Mouse (Mus musculus) spleen, adult 2 months (tissue): ENCODE results near the gene Arhgap31.

ENCODE experiments used
- CTCF ChIP-seq: fragments of 200-500 bp; IDR thresholded peaks from 2 replicates; pipeline ENCODE4 v1.5.1; 2011; ENCODE audit warnings: mild to moderate bottlenecking, inconsistent platforms; ENCODE audit not compliant: insufficient read depth, insufficient read length, insufficient replicate concordance; ENCODE audit errors: extremely low read depth
- POLR2A ChIP-seq: fragments of 200-500 bp; IDR thresholded peaks from 2 replicates; pipeline ENCODE4 v1.6.1; 2011; ENCODE audit warnings: low read depth, low read length, inconsistent platforms

DNA sequence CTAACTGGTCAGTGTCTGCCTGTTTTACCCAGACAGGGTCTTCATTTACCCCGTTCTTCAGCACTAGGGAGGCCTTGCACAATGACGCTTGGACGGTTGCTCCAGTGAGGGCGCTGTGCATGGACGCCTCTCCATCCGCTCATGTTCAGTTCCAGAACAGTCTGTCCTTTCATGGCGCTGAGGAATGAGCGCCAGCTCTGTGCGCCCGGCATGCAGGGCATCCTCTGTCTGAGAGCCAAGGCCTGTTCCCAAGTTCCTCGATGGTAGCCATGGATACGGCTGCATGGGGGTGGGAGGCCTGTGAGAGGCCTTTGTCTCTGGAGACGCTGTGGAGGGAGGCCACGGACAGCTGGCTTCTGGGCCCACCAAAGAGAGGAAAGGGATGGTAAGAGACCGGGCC, 39.6 kb downstream of the Arhgap31 start:
- TF ChIP-seq POLR2A (no peak), CTCF (no peak)
